Mouse (Mus musculus): ENCODE results near the gene Pla2g1b.

- TF ChIP-seq GATA1 (IDR thresholded peaks at IDR 0.05; ENCODE audit: borderline replicate concordance, low read length) (no peak), FLI1 (IDR thresholded peaks at IDR 0.05; ENCODE audit: low read length) (no peak)
These were observed 22.0 kb downstream of the Pla2g1b start for GRCm38 (mm10) chr5:115487942-115488580.
